Mouse (Mus musculus): ENCODE measurements at regions not wholly inside any gene's neighbourhood (a gene's known extent, or its start where the extent isn't known, plus 50 kb on each side); places are given as distances from the start of the nearest gene placed in this dataset.
A peak's percentile ranks its signal among the peaks of the same experiment; 100 is the strongest.

DNA sequence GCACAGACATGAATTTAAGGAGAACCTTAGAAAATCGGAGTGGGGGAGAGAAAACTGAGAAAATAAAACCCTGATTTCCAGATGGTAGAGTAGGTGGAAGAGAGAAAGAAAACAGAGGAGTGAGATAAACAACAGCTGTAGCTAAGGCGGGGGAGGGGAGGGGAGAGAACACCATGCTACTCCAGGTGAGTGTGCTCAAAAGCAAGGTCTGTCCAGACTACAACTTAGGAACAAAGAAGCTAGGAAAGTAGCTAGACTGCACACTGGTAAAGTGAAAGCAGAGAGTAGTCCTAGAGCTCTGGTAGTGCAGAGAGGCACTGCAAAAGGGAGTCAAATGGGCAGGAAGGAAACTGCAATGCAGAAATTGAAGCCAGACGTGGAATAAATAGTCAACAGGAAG is 132.8 kb upstream of the Clec14a start:
- no peak for ATAC-seq (ENCODE audit: low read depth)
- Histone ChIP-seq H3K4me1 (ENCODE audit: control insufficient read depth, low read depth, low read length) (no peaks in the 10 kb centered on the region), H3K4me3 (ENCODE audit: low read depth, low read length) (no peak overlapping the region), H3K4me2 (ENCODE audit: low read depth, low read length) (no peak overlapping the region), H3K9ac (ENCODE audit: low read depth, low read length) (no peak overlapping the region), H3K27me3 (ENCODE audit: control insufficient read depth, insufficient read depth, low read depth, low read length) (no peaks in the 10 kb centered on the region), H3K36me3 (ENCODE audit: control insufficient read depth, insufficient read depth) (no peaks in the 10 kb centered on the region), H3K9me3 (replicated peaks; ENCODE audit: control insufficient read depth, low read length) (no peaks in the 10 kb centered on the region), H3K27ac (ENCODE audit: low read length) (no peak overlapping the region)
- 42% methylated on average over 3 of the region's 3 CpGs for WGBS (ENCODE audit: insufficient replicate concordance)

DNA sequence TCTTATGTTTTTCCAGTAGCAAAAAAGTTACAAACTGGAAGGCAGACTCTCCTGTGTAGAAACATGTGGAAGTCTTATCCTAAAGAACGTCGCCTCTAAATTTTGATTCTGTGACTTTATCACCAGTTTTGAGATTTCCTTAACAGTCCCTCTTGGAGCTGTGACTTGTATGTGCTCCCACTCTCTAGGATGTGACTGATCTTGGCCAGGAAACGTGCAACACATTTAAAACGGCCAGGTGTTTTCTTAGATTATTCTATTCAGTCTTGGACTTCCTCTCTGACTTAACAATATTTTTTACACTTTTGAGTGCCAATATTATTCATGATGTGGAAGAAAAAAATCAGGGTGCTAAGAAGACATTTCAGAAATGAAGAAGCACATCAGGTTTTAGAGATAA is 91.2 kb upstream of the Clec14a start:
- Histone ChIP-seq H3K36me3 (ENCODE audit: control insufficient read depth, insufficient read depth) (no peaks in the 10 kb centered on the region), H3K27ac (ENCODE audit: low read length) (no peak overlapping the region), H3K27me3 (ENCODE audit: control insufficient read depth, insufficient read depth, low read depth, low read length) (no peaks in the 10 kb centered on the region), H3K9me3 (replicated peaks; ENCODE audit: control insufficient read depth, low read length) (no peaks in the 10 kb centered on the region), H3K9ac (ENCODE audit: low read depth, low read length) (no peak overlapping the region), H3K4me1 (ENCODE audit: control insufficient read depth, low read depth, low read length) (no peaks in the 10 kb centered on the region), H3K4me3 (ENCODE audit: low read depth, low read length) (no peak overlapping the region), H3K4me2 (ENCODE audit: low read depth, low read length) (no peak overlapping the region)
- no peak for ATAC-seq (ENCODE audit: low read depth)
- WGBS (ENCODE audit: insufficient replicate concordance) = 50% methylated on average over 4 of the region's 4 CpGs

DNA sequence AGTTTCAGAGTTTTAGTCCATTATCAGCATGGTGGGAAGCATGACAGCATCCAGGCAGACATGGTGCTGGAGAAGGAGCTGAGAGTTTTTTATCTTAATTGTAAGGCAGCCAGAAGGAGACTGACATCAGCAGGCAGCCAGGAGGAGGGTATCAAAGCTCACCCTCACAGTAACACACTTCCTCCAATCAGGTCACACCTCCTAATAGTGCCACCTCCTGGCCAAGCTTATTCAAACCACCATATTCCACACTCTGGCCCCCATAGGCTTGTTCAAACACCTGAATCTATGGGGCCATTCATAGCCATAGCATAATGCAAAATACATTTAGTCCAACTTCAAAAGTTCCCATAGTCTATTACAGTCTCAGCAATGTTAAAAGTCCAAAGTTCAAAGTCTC is 65.1 kb upstream of the Clec14a start:
- H3K4me3 ChIP-seq (ENCODE audit: low read depth, low read length) = no peak overlapping the region
- H3K9ac ChIP-seq (ENCODE audit: low read depth, low read length) = no peak overlapping the region
- no peaks in the 10 kb centered on the region for H3K4me1 ChIP-seq (ENCODE audit: control insufficient read depth, low read depth, low read length)
- ATAC-seq (ENCODE audit: low read depth) = no peak
- no peaks in the 10 kb centered on the region for H3K36me3 ChIP-seq (ENCODE audit: control insufficient read depth, insufficient read depth)
- H3K4me2 ChIP-seq (ENCODE audit: low read depth, low read length) = no peak overlapping the region
- no peaks in the 10 kb centered on the region for H3K27me3 ChIP-seq (ENCODE audit: control insufficient read depth, insufficient read depth, low read depth, low read length)
- H3K27ac ChIP-seq (ENCODE audit: low read length) = no peak overlapping the region
- no peaks in the 10 kb centered on the region for H3K9me3 ChIP-seq (replicated peaks; ENCODE audit: control insufficient read depth, low read length)

DNA sequence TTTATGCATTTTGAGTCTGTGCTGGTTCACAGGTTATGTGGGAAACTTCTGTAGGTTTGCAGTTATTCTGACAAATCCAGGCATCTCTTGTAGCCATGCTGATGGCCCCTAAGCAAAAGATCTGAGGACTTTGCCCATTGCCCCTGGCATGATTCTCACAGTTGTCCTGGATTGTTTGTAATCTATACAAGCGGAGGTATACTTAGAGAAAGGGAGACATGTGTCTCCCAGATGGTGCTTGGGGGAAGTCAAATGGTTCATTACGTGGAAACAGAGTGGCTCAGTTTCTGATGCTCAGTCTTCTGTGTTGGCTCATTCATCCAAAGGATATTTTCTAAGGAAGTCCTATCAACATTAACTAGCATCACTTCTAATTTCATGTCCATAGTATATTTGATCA is 60.8 kb upstream of the Clec14a start:
- no peaks in the 10 kb centered on the region for H3K36me3 ChIP-seq (ENCODE audit: control insufficient read depth, insufficient read depth)
- no peak overlapping the region for H3K27ac ChIP-seq (ENCODE audit: low read length)
- H3K9me3 ChIP-seq (replicated peaks; ENCODE audit: control insufficient read depth, low read length) = no peaks in the 10 kb centered on the region
- no peak overlapping the region for H3K9ac ChIP-seq (ENCODE audit: low read depth, low read length)
- no peak overlapping the region for H3K4me3 ChIP-seq (ENCODE audit: low read depth, low read length)
- no peak overlapping the region for H3K4me2 ChIP-seq (ENCODE audit: low read depth, low read length)
- ATAC-seq (ENCODE audit: low read depth) = no peak
- no peaks in the 10 kb centered on the region for H3K4me1 ChIP-seq (ENCODE audit: control insufficient read depth, low read depth, low read length)
- H3K27me3 ChIP-seq (ENCODE audit: control insufficient read depth, insufficient read depth, low read depth, low read length) = no peaks in the 10 kb centered on the region
- WGBS (ENCODE audit: insufficient replicate concordance) = 65% methylated on average over 2 of the region's 2 CpGs

DNA sequence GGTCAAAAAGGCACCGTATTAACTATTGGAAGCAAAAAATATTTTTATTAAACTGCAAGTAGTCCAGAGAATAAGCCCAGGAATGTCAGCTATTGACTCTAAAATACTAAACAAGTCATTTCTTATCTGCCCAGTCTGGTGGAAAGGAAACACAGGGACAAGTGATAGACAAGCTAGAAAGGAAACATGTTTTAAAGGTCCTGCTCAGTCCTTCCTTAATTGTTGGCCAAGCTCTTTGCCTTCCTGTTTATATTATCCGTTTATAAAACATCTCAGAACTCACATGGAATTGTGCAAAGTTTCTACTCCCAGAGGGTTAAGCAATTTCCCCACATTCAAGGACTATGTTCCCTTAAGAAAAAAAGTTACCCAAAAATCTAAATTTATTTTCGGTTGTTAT is 54.9 kb upstream of the Clec14a start:
- Histone ChIP-seq H3K27ac (ENCODE audit: low read length) (no peak overlapping the region), H3K4me1 (ENCODE audit: control insufficient read depth, low read depth, low read length) (no peaks in the 10 kb centered on the region), H3K9ac (ENCODE audit: low read depth, low read length) (no peak overlapping the region), H3K36me3 (ENCODE audit: control insufficient read depth, insufficient read depth) (no peaks in the 10 kb centered on the region), H3K4me3 (ENCODE audit: low read depth, low read length) (no peak overlapping the region), H3K27me3 (ENCODE audit: control insufficient read depth, insufficient read depth, low read depth, low read length) (no peaks in the 10 kb centered on the region), H3K9me3 (replicated peaks; ENCODE audit: control insufficient read depth, low read length) (no peaks in the 10 kb centered on the region), H3K4me2 (ENCODE audit: low read depth, low read length) (no peak overlapping the region)
- peak; percentile 47 for ATAC-seq (ENCODE audit: low read depth)
- 29% methylated on average over 3 of the region's 3 CpGs for WGBS (ENCODE audit: insufficient replicate concordance)
